Mouse (Mus musculus): Measurements from ENCODE around the gene Arf3.

Gene Arf3

DNA sequence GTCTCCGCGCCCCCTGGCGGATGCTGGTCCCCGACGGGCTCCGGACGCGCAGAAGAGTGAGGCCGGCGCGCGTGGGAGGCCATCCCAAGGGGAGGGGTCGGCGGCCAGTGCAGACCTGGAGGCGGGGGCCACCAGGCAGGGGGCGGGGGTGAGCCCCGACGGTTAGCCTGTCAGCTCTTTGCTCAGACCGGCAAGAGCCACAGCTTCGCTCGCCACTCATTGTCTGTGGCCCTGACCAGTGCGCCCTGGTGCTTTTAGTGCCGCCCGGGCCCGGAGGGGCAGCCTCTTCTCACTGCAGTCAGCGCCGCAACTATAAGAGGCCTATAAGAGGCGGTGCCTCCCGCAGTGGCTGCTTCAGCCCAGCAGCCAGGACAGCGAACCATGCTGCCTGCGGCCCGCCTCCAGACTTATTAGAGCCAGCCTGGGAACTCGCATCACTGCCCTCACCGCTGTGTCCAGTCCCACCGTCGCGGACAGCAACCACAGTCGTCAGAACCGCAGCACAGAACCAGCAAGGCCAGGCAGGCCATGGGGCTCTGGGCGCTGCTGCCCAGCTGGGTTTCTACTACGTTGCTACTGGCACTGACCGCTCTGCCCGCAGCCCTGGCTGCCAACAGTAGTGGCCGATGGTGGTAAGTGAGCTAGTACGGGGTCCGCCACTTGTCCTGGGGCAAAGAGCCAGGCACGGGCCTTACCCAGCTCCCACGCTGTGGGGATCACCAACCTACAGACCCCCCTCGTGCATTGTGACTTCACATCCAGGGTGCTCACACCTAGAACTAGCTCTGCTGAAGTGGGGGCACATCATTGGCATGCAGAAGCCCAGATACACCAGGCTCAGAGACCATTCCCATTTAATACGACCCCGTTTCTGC is 26.9 kb upstream of the Arf3 start, which contains the start of gene Wnt1:
Gene Wnt1 (plus strand): TSS at position 197 of the 875 bp plus-strand sequence.
- DNase-seq = peak in 1 of 2 experiments; percentile 65

DNA sequence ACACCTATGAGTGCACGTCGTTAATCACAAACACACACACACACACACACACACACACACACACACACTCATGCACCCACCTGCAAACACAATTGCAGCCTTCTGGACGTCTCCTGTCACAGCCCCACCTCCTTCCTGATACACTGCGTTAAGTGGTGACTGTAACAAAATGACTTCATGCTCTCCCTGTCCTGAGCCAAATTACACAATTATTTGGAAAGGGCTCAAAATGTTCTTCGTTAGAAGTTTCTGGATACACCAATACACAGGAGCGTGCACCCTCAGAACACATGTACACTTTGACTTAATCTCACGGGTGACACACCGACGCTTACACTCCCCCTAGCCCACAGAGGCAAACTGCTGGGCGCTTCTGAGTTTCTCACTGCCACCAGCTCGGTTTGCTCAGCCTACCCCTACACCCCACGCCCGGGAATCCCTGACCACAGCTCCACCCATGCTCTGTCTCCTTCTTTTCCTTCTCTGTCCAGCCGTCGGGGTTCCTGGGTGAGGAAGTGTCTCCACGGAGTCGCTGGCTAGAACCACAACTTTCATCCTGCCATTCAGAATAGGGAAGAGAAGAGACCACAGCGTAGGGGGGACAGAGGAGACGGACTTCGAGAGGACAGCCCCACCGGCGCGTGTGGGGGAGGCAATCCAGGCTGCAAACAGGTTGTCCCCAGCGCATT is 26.1 kb upstream of the Arf3 start:
- no peak for DNase-seq

DNA sequence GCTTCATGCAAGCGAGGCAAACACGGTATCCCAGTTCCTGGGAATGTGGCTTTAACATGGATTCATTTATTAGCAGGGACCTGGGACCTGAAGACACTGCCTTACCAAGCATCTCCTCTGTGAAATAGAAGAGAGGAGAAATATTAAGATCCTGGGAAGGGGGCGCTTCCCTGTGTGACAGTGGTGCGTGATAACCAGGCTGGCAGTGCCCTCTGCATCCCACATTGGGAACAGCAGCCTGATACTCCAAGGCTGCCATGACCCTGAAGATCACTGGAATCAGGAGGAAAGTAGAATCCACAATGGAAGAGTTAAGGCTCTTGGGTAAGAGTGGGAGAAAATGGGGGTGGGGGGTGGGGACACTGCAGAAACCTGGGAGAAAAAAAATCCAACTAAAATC is 24.9 kb upstream of the Arf3 start:
- DNase-seq = peak in 1 of 2 experiments; percentile 50

DNA sequence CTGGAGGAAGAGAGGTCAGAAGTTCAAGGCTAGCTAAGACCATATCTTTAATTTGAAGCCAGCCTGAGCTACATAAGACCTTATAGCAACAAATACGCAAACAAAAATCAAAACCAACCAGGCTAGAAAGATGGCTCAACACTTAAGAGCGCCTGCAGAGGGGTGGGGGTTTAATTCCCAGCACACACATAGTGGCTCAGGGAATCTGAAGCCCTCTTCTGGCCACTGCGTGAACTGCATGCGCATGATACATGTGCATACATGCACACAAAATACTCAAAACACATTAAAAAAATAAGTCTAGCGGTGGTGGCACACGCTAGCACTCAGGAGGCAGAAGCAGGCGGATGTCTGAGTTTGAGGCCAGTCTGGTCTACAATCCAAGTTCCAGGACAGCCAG is 22.7 kb upstream of the Arf3 start:
- DNase-seq = peak in 1 of 2 experiments; percentile 71

DNA sequence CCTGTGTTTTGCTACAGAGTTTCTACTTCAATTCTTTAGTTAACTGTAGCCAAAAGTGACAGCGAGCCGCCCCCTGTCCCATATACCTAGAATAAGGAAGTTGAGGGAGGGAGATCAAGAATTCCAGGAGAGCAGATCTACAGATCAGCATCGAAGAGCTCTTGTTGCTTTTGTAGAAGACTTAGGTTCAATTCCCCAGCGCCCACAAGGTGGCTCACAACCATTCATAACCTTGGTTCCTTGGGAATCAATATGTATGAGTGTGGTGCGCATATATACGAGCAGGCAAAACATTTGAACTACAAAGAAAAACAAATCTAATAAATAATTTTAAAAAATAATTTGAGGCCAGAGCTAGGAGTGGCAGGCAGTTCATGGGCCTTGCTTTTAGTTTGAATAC is 18.2 kb upstream of the Arf3 start:
- DNase-seq = no peak

DNA sequence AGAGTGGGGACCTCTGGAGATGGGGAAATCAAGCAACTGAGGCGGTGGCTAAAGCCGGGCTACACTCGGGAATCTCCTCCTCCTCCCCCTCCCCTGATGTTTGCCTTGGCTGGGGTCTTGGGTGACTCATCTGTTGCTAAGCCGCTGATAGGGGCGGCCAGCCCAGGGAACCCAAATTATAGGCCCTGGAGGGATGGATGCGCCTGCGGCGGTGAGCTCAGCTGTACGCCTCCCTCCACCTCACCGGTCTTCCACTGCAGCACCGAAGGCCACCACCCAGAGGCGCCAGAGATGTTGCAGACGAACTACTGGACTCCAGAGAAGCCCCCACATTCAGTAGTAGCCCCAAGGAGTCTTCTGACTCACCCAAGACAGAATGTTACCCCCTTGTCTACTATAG is 17.6 kb upstream of the Arf3 start:
- DNase-seq = no peak

DNA sequence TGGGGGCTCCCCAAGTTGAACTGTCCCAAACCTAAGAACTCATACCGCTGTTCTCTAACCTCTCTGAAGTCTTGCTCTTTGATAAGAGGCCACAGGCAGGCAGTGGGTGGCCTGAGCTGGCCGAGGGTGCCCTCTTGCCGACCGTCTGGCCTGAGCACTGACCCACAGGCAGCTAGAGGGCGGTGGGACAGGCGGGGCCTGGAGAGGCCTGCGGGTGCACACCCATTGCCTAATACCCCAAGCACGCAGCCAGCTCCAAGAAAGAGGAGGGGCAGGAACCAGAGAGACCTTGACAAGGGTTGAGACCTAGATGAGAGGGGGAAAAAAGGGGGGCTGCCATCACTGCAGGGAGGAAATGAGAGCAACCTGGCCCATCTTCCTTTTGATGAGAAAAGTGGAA is 17.1 kb upstream of the Arf3 start:
- no peak for DNase-seq

DNA sequence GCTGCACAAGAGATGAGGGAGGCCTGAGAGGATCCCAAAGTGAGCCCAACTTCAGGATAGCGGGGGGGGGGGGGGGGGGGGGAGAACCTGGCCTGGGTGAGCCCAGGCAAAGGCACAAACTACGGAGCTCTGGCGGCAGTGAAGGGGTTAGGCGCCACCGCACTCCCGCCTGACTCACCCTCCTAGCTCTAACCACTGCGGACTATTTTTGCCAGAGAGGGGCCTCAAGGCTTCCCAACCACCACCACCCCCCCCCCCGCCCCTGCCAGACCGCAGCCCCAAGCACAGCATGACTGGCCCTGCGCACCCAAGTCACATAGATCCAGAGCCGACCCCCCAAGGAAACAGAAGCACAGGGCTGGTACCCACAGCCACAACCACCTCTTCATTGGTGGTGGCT is 15.8 kb upstream of the Arf3 start:
- DNase-seq = no peak

DNA sequence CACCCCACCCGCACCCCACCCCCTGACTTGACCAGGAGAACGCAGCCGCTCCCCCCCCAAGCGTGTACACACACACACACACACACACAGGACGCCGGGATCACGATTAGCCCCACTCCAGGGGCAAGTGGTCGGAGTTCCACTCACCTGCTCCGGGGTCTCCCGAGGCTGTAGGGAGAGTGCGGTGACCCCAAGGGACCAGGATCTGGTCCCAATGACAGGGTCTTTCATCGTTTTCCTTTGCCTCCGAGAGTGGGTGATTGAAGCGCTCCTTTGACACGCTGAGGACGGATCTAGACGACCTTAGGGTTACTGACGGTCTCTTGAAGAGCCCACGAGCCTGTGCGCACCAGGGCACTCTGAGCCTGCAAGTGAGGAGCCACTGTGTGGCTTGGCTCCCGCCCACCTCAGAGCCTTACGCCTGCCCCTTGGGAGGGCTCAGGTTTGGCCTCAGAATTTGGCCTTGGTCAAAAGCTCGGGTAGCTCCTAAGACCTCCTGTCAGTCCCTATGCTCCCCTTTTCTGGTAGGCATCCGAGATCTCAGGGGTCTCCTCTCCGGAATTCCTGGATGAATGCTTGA is 15.3 kb upstream of the Arf3 start:
- no peak for DNase-seq

DNA sequence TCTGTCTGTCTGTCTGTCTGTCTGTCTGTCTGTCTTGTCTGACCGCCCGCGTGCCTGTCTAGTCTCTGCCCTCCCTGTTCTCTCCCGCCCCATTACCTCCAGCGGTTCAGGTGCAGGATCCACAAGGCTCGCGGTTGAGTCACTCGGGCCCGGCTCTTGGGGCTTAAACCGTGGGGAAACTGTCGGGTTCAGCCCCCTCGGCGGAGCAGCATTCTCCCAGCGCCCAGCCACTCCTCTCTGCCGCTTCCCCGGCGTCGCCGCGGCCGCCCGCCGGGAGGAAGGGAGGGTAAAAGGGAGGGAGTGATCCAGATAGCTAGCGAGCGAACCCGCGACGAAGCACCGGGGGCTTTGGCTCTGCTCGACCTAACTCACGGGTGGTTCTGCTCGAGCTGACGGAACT is 14.7 kb upstream of the Arf3 start, which contains the start of gene Wnt10b:
Gene Wnt10b (minus strand): TSS at position 389 of the 400 bp plus-strand sequence.
- no peak for DNase-seq

DNA sequence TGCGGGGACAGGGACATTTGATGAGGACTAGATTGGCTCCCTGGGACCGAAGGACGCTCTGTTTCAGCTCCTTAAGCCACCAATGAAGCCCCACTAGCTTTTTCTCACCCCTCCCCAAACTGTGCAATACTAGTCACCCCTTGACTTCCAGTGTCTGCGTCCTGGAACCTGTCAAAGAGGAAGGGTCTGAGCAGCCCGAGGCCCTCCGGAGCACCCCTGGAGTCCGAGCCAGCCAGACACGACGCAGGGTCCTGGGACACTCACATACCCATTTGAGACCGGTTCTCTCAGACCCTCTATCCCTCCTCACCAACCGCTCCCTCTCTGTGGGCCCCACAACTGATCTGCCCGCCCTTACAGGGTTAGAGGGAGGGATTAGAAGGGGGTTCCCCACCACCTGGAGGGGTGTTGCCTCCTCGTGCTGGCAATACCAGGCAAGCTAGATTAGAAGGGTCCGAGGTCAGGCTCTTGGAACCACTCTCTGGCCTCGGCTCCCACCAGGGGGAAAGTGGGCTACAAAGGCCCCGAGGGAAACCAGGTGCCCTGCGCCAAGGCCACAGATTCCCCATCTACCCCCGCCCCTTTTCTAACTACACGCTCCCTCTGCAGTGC is 14.1 kb upstream of the Arf3 start:
- DNase-seq = no peak

DNA sequence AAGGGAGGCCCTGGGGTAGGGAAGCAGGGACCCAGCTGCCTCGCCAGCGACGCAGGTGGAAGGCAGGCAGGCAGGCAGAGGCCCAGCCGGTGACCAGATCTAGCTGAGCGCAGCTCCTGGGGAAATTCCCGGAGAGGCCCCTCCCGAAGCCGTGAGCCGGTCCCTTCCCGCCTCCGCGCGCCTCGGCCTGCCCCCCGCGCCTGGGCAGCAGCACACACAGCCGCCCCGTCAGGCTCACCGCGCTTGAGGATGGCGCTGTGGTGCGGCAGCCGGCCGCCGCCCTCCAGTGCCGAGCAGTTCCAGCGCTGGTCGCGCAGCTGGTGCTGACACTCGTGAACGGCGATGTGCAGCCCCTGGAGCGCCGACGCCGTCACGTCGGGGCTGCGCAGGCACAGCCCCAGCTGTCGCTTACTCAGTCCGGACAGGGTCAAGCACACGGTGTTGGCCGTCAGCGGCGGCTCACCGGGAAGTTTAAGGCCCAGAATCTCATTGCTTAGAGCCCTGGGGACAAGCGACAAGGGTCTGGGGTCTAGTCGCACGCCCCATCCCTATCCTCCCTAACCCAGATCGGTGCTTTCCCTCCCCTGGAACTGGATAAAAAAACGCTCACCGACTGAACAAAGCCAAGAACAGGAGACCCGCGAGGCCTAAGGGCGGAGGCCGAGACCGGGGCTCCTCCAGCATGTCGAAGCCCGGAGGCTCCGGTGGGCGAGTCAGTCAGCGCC is 13.4 kb upstream of the Arf3 start:
- DNase-seq = no peak

DNA sequence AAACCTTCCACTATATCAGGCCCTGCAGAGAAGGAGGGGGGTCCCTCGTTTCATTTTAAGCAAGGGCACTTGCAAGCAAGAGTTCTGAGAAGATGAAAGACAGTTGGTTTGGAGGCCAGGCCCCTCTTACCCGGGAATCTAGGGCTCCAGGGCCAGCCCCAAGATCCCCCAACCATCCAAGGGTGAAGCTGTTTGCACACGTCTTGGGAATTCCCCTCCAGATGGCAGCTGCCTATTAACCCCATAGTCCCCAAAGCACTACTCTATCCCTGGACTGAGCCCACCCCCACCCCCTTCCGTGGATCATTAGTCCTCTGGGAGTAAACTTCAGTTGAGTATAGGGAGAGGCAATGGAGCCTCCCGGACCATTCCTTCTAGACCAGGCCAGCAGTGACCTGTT is 12.5 kb upstream of the Arf3 start:
- DNase-seq = no peak

DNA sequence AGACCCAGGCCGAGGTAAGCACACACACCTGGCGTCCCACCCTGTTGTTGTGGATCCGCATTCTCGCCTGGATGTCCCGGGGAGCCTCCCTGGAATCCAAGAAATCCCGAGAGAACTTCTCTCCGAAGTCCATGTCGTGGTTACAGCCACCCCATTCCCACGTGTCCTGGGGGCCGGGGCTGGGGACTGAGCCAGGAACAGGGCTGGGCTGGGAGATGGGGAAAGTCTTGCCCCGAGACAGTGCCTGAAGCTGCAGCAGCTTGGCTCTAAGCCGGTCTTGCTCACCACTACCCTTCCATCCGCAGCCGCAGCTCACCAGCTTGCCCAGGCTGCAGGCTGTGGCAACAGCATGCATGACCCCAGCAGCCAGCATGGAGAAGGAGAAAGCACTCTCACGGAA is 11.1 kb upstream of the Arf3 start:
- no peak for DNase-seq

DNA sequence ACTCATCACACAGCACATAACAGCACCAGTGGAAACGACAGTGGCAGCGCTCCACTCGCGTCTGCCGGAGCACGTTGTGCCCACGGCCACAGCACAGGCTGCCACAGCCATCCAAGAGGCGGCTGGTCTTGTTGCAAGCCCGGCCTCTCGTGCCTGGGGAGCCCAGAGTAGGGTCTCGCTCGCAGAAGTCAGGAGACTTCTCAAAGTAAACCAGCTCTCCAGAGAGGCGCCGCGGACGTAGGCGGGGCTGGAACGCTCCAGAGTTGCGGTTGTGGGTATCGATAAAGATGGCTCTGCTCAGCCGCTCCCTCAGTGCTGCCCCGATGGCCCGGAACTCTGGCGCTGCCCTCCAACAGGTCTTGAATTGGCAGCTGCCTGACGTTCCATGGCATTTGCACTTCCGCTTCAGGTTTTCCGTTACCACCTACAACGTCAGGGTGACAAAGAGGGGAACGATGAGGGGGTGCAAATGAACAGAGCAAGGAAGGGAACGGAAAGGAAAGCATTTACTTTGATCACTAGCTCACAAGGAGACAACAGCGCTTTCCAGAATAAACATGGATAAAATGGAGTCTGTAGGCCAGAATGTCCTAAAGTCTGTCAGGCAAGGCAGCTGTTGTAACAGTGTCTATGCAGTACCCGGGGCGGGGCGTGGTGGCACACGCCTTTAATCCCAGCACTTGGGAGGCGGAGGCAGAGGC is 9.6 kb upstream of the Arf3 start:
- no peak for DNase-seq

DNA sequence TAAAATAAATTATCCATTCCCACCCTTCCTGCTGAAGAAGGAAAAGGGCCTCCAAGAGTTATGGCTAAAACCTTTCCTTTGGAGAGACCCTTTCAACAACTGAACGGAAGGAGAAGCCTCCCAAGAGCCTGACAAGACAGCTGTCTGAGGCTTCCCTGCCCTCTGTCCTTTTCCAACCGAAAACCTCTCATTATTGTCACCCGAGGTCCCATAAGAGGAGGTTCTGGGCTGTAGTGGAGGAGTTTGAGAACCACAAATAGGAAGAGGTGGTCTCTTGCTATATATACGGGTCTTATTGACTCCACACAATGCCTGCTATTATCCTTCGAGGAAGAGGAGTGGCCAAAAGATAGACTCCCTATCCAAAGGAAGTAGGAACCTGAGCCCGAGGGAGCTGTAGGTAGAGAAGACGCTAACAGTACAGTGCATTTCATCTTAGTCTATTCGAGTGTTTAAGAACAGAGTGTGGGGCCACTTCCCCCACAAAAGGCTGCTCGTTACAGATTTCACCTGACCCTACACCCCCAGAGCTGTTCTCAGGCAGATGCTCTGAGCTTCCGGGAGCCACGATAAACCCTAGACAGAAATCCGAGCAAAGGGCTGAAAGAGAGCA is 8.9 kb upstream of the Arf3 start:
- DNase-seq = no peak

DNA sequence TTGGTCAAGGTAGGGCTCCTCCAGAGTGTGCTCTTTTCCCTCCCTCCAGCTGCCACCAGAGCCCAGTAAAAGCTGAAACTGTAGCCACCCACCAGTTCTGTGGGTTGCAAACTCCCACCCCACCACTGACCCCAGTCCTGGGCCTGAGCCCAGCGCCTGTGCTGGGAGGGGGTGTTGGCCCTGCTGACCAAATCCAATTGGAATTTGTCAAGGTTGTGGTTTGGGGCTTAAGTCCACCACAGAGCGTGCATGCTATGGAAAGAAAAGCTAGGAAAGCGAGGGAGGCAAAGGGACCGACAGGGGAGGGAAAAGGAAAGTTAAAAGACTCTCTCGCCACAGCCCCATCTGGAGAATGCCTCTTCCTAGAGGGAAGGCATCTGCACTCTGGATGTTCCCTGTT is 5.2 kb upstream of the Arf3 start:
- no peak for DNase-seq

DNA sequence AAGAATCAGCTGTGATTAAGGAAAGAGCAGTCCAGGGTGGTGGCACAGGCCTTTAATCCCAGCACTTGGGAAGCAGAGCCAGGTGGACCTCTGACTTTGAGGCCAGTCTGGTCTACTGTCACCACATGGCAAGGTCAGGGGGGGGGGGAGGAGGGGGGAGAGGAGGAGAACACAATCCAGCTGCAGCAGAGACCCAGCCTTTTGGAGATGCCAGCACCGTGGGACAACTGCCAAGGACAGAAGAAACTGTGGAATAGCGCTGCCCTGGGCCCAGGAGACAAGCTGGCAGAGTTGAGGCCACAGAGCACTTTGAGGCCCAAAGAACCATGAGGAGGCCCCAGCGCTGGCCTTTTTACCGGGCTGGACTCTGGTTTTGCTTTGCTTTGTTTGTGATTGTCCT is 2.9 kb upstream of the Arf3 start:
- no peak for DNase-seq

DNA sequence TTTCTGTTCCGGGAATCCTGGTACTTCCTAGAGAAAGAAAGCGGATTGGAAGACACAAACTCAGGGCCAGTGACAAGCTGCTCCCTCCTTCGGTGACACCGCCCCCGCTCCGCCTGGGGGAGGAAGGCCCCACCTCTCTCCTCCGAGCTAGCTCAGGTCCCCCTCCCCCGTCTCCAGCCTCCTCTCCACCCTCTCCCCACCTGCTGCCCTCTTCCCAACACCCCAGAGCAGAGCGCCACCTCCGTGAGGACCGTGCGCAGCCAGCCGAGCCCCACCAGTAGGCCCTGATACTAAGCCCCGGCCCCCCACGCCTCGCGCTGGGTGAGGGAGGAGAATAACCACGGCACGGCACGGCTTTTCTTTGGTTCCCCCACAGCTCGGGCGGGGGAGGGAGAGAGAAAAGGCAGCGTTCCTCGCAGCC is 803 bp downstream of the Arf3 start:
- peak; percentile 83 to 87 for DNase-seq

DNA sequence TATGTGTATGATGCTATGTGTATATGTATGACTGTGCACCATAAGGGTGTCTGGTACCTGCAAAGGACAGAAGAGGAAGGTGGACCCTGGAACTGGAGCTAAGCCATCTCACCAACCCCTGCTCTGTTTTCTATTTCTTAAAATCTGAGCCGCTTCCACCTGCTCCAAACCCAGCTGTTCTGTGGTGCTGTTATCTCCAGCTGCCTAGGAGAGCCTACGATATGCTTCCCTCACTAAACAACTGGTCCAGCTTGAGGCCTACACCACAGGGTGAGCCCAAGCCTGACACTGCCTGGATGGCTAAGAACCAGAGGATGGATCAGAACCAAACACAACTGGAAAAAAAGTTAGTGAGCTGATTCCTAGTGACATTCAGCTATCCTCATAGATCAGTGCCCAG is 8.9 kb downstream of the Arf3 start:
- DNase-seq = no peak

DNA sequence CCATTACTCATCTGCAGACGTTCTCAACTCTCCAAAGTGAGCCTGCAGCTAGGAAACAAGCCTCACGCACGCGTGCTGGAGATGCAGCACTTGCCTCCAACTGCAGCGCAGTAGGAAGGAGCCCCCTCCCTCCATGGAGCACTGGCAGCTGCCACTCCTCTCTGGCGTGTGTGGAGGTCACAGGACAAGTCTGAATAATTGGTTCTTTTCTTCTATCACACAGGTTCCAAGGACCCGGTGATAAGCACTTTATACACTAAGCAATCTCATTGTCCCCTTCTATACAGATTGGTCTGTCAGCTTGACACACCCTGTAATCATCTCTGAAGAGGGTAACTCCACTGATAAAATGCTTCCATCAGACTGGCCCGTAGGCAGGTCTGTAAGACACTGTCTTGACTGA is 10.0 kb downstream of the Arf3 start:
- no peak for DNase-seq

DNA sequence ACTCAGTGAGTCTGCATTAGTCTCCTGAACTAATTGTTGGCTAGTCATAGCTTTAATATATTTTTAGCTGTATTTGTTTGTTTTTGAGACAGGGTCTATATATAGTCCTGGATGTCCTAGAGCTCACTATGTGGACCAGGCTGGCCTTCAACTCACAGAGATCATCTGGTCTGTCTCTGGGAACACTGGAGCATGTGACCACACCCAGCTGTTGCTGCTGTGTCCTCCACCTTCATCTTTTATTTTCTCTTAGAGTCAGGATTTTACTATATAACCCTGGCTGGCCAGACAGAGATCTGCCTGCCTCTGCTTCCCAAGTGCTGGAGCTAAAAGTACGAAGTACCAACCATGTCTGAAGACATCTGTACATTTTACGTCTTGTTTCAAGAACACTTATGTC is 13.9 kb downstream of the Arf3 start:
- DNase-seq = no peak
